Mouse (Mus musculus) hindbrain, embryonic 14.5 days (tissue): ENCODE results near the gene Phpt1. TPM values are rescaled to one million over a fixed set of nuclear protein-coding genes. Genes with fewer than 3 reads are reported as not detected.

Source experiments
- ATAC-seq: fragments of 200-750 bp; cut with Nextera tagmentation; 2 replicates; pipeline ENCODE4 v1.8.0; 2017; ENCODE audit warnings: moderate number of reproducible peaks, mild to moderate bottlenecking, moderate TSS enrichment, moderate library complexity; ENCODE audit not compliant: low FRiP score
- DNase-seq: peaks from one replicate; pipeline ENCODE4 v3.0.0-alpha.2; 2015; ENCODE audit warnings: low spot score
- H3K27ac ChIP-seq: fragments of 300-500 bp; sonication (generic); 2 replicates; pipeline ENCODE4 v1.5.1; 2014; ENCODE audit warnings: mild to moderate bottlenecking, moderate library complexity
- H3K27me3 ChIP-seq: fragments of 300-500 bp; sonication (generic); 2 replicates; pipeline ENCODE4 v1.6.1; 2014; ENCODE audit warnings: mild to moderate bottlenecking, low read length, mixed read lengths; ENCODE audit not compliant: control insufficient read depth, insufficient read depth
- H3K36me3 ChIP-seq: fragments of 300-500 bp; sonication (generic); replicated peaks from 2 replicates; pipeline ENCODE4 v1.6.1; 2014; ENCODE audit not compliant: control insufficient read depth, insufficient read depth
- H3K4me1 ChIP-seq: fragments of 300-500 bp; sonication (generic); replicated peaks from 2 replicates; pipeline ENCODE4 v1.6.1; 2014; ENCODE audit warnings: antibody characterized with exemption, low read length, mixed read lengths; ENCODE audit not compliant: control insufficient read depth, insufficient read depth
- H3K4me2 ChIP-seq: fragments of 300-500 bp; sonication (generic); replicated peaks from 2 replicates; pipeline ENCODE4 v1.6.1; 2014; ENCODE audit warnings: mild to moderate bottlenecking, moderate library complexity
- H3K4me3 ChIP-seq: fragments of 300-500 bp; sonication (generic); replicated peaks from 2 replicates; pipeline ENCODE4 v1.5.1; 2014; ENCODE audit warnings: mild to moderate bottlenecking, low read length
- H3K9ac ChIP-seq: fragments of 300-500 bp; sonication (generic); 2 replicates; pipeline ENCODE4 v1.6.1; 2014
- H3K9me3 ChIP-seq: fragments of 300-500 bp; sonication (generic); 2 replicates; pipeline ENCODE4 v1.6.1; 2016; ENCODE audit warnings: low read length; ENCODE audit not compliant: control insufficient read depth
- WGBS: fragments of 180-500 bp; shearing (Covaris S2); extraction: QIAGEN DNeasy Blood & Tissue Kit; methylation state at CpG from one replicate; pipeline ENCODE4 v1.1.7; 2014; 5-methylcytosine and 5-hydroxymethylcytosine counted together
- polyA plus RNA-seq: library from polyadenylated mRNA; unstranded; fragments of >200 nt; fragmentation: Nextera tagmentation; extraction: Ambion mirVana; gene quantifications from 2 replicates; pipeline ENCODE4 v1.2.1, GENCODE M21; 2014

Phpt1 gene
- polyA plus RNA-seq, 1 experiment from 2014 or later = 187 TPM

DNA sequence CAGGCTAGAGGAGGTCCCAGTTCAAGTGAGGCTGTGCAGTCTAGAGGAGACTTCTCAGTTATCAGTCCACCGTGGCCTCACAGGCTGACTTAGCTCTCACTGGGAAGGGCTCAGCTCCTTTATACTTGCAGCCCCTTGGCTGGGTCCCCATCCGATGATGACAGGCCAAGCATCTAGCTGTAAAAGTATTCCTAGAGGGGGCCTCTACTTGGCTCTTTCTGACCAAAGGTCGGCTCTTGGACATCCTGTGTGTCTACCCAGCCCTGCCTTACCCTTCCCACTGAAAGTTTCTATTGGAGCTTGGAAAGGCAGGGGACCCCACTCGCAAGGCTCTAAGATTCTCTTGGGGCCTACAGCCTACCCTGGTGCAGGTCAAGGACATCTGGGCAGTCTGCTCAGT lies 3.8 kb downstream of the Phpt1 start:
- Histone ChIP-seq H3K27ac (no peak overlapping the region), H3K4me3 (no peak overlapping the region), H3K9ac (no peak overlapping the region), H3K4me1 (peaks cover 21% of the 10 kb centered on the region), H3K4me2 (no peak overlapping the region), H3K27me3 (peaks cover 9% of the 10 kb centered on the region), H3K36me3 (peaks cover 25% of the 10 kb centered on the region), H3K9me3 (no peaks in the 10 kb centered on the region)
- 94% methylated on average over 4 of the region's 4 CpGs for WGBS
- ATAC-seq (no peak), DNase-seq (no peak)

DNA sequence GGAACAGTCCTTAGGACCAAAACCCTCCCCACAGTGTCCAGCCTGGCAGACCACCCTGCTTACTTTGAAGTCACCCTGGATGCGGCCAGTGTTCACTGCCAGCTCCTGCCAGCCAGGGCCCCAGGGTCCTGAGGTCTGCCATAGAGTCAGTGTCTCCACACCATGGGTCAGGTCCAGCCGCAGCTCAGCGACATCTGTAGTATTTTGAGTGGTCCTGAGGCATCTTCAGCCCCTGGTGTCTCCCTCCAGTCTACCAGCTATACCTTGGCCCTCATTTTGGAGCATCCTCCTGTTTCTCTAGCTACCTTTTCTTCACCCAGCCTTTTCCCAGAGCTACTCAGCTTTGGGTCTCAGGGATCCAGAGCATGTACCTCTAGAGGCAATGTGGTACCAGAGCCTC lies 5.7 kb downstream of the Phpt1 start:
- H3K36me3 ChIP-seq = peaks cover 43% of the 10 kb centered on the region
- H3K4me1 ChIP-seq = peaks cover 13% of the 10 kb centered on the region
- WGBS = 90% methylated on average over 3 of the region's 3 CpGs
- ATAC-seq (no peak), DNase-seq (no peak)
- H3K4me2 ChIP-seq = no peak overlapping the region
- no peaks in the 10 kb centered on the region for H3K9me3 ChIP-seq
- no peaks in the 10 kb centered on the region for H3K27me3 ChIP-seq
- no peak overlapping the region for H3K4me3 ChIP-seq
- H3K27ac ChIP-seq = no peak overlapping the region
- H3K9ac ChIP-seq = no peak overlapping the region

DNA sequence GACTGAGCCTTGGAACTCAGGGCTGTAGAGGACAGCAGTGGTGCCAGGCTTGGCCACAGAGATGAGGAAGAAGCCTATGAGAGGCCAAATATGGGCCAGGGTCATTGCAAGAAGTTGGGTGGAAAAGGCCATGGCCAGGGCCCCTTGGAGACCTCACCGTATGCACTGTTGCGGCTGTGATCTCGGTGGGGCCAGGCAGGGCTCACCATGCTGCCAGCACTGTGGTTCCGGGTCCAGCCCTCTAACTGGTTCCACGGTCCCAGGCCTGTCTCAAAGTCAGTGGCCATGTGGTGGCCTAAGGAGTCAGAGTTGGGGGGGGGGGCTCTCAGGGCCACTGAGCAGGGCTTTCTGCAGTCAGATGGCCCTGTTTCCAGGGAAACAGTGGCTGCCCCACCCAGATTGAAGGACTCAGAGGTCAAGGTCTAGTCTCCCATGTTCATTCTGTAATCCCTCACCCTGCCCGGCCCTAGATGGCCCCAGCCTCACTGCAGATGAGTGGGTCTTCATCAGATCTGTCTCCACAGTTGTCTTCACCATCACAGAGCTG lies 6.5 kb downstream of the Phpt1 start:
- Histone ChIP-seq H3K36me3 (peaks cover 51% of the 10 kb centered on the region), H3K4me3 (no peak overlapping the region), H3K9ac (no peak overlapping the region), H3K4me1 (peaks cover 6% of the 10 kb centered on the region), H3K27me3 (no peaks in the 10 kb centered on the region), H3K9me3 (no peaks in the 10 kb centered on the region), H3K4me2 (no peak overlapping the region), H3K27ac (no peak overlapping the region)
- 83% methylated on average over 6 of the region's 6 CpGs for WGBS
- ATAC-seq (no peak), DNase-seq (no peak)

DNA sequence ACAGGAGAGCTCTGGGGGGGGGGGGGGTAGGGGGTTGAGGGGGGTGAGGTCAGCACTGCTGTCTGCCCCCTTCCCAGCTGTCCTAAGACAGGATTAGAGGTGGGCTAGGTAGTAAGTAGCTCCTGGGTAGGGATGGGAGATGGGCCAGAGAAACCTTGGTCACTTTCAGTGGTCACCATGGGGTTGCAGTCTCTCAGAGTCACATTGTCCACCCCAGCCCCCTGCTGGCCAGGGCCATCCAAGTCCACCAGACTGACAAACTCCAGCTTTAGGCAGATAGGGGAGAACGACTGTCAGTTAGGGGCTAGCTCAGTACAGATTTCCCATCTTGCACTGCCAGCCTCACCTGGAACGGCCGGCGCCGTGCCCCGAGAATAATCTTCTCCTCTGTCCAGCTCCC lies 8.5 kb downstream of the Phpt1 start:
- Histone ChIP-seq H3K36me3 (peaks cover 71% of the 10 kb centered on the region), H3K4me1 (no peaks in the 10 kb centered on the region), H3K27ac (no peak overlapping the region), H3K9me3 (no peaks in the 10 kb centered on the region), H3K9ac (no peak overlapping the region), H3K4me3 (no peak overlapping the region), H3K27me3 (no peaks in the 10 kb centered on the region), H3K4me2 (no peak overlapping the region)
- WGBS = 84% methylated on average over 6 of the region's 6 CpGs
- ATAC-seq (no peak), DNase-seq (no peak)

DNA sequence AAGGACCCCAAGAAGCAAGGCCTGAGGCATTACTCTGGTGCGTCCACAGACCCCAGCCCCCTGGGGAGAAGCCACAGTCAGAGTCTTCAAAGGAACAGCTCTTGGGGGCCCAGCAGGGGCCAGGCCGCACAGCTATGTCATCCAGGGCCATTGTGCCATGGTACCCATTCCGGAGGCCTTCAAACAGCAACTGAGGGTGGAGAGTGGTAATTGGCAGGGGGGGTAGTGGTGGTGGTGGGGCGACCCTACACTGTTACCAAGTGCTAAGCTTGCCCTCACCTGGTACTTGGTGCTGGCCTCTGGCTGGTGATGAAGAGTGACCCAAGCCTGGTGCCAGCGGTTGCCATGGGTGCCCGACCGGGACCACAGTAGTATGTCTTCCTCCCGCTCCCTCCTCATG lies 9.3 kb downstream of the Phpt1 start:
- Histone ChIP-seq H3K27ac (no peak overlapping the region), H3K9me3 (no peaks in the 10 kb centered on the region), H3K4me3 (no peak overlapping the region), H3K27me3 (no peaks in the 10 kb centered on the region), H3K4me1 (no peaks in the 10 kb centered on the region), H3K9ac (no peak overlapping the region), H3K4me2 (no peak overlapping the region), H3K36me3 (peaks cover 79% of the 10 kb centered on the region)
- no peak for ATAC-seq
- no peak for DNase-seq
- 80% methylated on average over 8 of the region's 8 CpGs for WGBS

DNA sequence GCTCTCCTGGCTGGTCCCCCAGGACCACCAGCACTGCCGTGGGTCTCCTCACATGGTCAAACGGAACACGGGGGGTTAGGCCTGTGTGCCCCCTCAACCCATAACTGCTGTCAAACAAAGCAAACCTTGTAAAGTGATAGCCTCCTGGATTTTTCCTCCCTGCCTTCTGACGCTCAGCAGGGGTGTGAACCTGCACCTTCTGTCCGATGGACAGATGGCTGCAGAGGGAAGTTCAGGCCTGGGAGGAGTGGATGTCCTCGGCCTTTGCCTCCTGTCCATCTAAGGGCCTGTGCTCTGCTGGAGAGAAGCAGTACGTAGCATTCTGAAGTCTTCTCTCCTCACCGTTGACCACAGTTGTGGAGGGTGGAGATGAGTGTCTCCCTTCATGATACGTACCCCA lies 13.1 kb downstream of the Phpt1 start:
- no peaks in the 10 kb centered on the region for H3K27me3 ChIP-seq
- ATAC-seq = no peak
- no peak overlapping the region for H3K9ac ChIP-seq
- H3K4me3 ChIP-seq = no peak overlapping the region
- H3K4me1 ChIP-seq = peaks cover 15% of the 10 kb centered on the region
- peaks cover 63% of the 10 kb centered on the region for H3K36me3 ChIP-seq
- no peaks in the 10 kb centered on the region for H3K9me3 ChIP-seq
- H3K4me2 ChIP-seq = no peak overlapping the region
- no peak overlapping the region for H3K27ac ChIP-seq
- no peak for DNase-seq
- 84% methylated on average over 9 of the region's 9 CpGs for WGBS

DNA sequence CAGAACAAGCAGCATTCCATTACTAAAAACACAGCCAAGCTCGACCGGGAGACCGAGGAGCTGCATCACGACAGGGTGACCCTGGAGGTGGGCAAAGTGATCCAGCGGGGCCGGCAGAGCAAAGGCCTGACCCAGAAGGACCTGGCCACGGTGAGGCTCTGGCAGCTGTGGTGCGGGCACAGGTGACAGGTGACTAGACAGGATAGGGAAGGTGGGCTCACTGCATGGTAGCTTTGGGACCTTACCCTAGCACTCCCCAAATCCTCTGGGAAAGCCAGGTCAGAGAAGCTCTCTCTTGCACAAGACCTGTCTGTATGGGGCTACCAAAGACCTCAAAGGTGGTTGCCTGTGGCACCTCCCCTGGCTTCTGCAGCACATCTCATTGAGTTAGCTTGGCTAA lies 14.5 kb downstream of the Phpt1 start:
- no peak for DNase-seq
- H3K4me1 ChIP-seq = peaks cover 20% of the 10 kb centered on the region
- H3K9ac ChIP-seq = no peak overlapping the region
- no peak overlapping the region for H3K27ac ChIP-seq
- H3K9me3 ChIP-seq = no peaks in the 10 kb centered on the region
- H3K4me2 ChIP-seq = no peak overlapping the region
- H3K36me3 ChIP-seq = peaks cover 57% of the 10 kb centered on the region
- ATAC-seq = no peak
- no peaks in the 10 kb centered on the region for H3K27me3 ChIP-seq
- no peak overlapping the region for H3K4me3 ChIP-seq
- 96% methylated on average over 8 of the region's 8 CpGs for WGBS

DNA sequence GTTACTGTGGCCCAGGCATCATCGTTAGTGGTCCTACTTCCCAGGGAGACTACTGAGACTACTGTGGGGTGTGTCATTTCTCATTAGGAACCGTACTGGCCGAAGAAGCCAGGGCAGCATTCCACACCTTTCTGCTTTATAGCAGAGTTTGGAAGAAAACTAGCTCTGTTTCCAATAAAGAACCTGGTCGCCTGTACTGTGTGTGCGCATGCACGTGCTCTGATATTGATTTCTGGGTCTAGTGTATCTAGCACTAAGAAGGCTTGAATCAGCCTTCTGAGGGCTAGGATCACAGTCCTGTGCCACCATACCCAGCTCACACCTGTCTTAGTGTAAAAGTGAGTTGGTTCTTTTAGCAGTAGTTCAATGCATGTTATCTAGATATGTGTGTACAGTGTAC lies 16.2 kb downstream of the Phpt1 start:
- Histone ChIP-seq H3K4me2 (peak overlapping the region; percentile 98), H3K9me3 (no peaks in the 10 kb centered on the region), H3K27me3 (no peaks in the 10 kb centered on the region), H3K4me1 (peaks cover 20% of the 10 kb centered on the region), H3K4me3 (peak overlapping the region; percentile 96), H3K36me3 (peaks cover 39% of the 10 kb centered on the region), H3K27ac (no peak overlapping the region), H3K9ac (peak overlapping the region; percentile 99)
- no peak for DNase-seq
- WGBS = 76% methylated on average over 6 of the region's 6 CpGs
- no peak for ATAC-seq

DNA sequence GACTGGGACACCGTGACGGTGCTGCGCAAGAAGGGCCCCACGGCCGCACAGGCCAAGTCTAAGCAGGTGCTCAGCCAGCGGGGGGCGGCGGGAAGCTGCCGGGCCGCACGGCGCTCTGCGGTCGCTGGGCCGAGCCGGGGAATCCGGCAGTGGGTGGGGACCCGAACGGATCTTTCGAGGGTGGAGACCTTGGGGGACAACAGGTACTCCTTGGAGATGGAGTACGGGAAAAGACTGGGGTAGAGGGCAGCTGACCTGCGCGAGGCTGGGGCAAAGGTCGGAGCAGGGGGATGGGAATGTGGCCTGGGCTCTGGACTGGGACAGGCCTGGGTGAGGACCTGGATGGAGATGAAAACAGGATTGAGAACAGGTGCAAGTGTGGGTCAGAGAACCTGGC lies 17.1 kb downstream of the Phpt1 start:
- Histone ChIP-seq H3K4me1 (peaks cover 20% of the 10 kb centered on the region), H3K4me3 (peak overlapping the region; percentile 96), H3K9ac (peak overlapping the region; percentile 99), H3K36me3 (peaks cover 31% of the 10 kb centered on the region), H3K9me3 (no peaks in the 10 kb centered on the region), H3K27me3 (no peaks in the 10 kb centered on the region), H3K27ac (peak overlapping the region; percentile 72), H3K4me2 (peak overlapping the region; percentile 98)
- WGBS = 3% methylated on average over 24 of the region's 24 CpGs
- DNase-seq = no peak
- ATAC-seq = peak; percentile 26; the same call in 1 of the 2 replicates
